Mouse (Mus musculus): ENCODE data around the gene Pdzrn4. TPM values are rescaled to one million over a fixed set of nuclear protein-coding genes. Genes with fewer than 3 reads are reported as not detected.

The Pdzrn4 gene
- polyA plus RNA-seq, 1 experiment from 2014 or later: 1.3 TPM

GRCm38 (mm10) chr15:92563576-92563975 is 166.9 kb downstream of the Pdzrn4 start:
- Histone ChIP-seq H3K36me3 (replicated peaks) (no peaks in the 10 kb centered on the region), H3K4me3 (no peak overlapping the region), H3K9me3 (no peaks in the 10 kb centered on the region), H3K4me1 (no peaks in the 10 kb centered on the region), H3K27me3 (replicated peaks; ENCODE audit: low read depth, poor library complexity, severe bottlenecking) (no peaks in the 10 kb centered on the region), H3K27ac (replicated peaks) (no peak overlapping the region)
- no peak for DNase-seq (ENCODE audit: low spot score)
- 80% methylated on average over 2 of the region's 2 CpGs for WGBS

GRCm38 (mm10) chr15:92570526-92571243 is 174.0 kb downstream of the Pdzrn4 start:
- WGBS: 69% methylated on average over 3 of the region's 3 CpGs
- no peaks in the 10 kb centered on the region for H3K36me3 ChIP-seq (replicated peaks)
- no peaks in the 10 kb centered on the region for H3K9me3 ChIP-seq
- no peak overlapping the region for H3K27ac ChIP-seq (replicated peaks)
- no peaks in the 10 kb centered on the region for H3K27me3 ChIP-seq (replicated peaks; ENCODE audit: low read depth, poor library complexity, severe bottlenecking)
- H3K4me1 ChIP-seq: peaks cover 6% of the 10 kb centered on the region
- H3K4me3 ChIP-seq: no peak overlapping the region
- DNase-seq (ENCODE audit: low spot score): no peak

- WGBS: 73% methylated on average over 5 of the region's 5 CpGs
- no peak overlapping the region for H3K27ac ChIP-seq (replicated peaks)
- no peak for DNase-seq (ENCODE audit: low spot score)
- H3K36me3 ChIP-seq (replicated peaks): no peaks in the 10 kb centered on the region
- H3K4me3 ChIP-seq: no peak overlapping the region
- no peaks in the 10 kb centered on the region for H3K27me3 ChIP-seq (replicated peaks; ENCODE audit: low read depth, poor library complexity, severe bottlenecking)
- peaks cover 6% of the 10 kb centered on the region for H3K4me1 ChIP-seq
- H3K9me3 ChIP-seq: no peaks in the 10 kb centered on the region
Measured at GRCm38 (mm10) chr15:92571244-92571539, 174.5 kb downstream of the Pdzrn4 start.

GRCm38 (mm10) chr15:92577476-92577875 is 180.8 kb downstream of the Pdzrn4 start:
- no peak overlapping the region for H3K4me3 ChIP-seq
- H3K9me3 ChIP-seq: no peaks in the 10 kb centered on the region
- DNase-seq (ENCODE audit: low spot score): no peak
- no peaks in the 10 kb centered on the region for H3K36me3 ChIP-seq (replicated peaks)
- 78% methylated on average over 11 of the region's 11 CpGs for WGBS
- no peaks in the 10 kb centered on the region for H3K27me3 ChIP-seq (replicated peaks; ENCODE audit: low read depth, poor library complexity, severe bottlenecking)
- no peak overlapping the region for H3K27ac ChIP-seq (replicated peaks)
- H3K4me1 ChIP-seq: no peaks in the 10 kb centered on the region

- 66% methylated on average over 3 of the region's 3 CpGs for WGBS
- DNase-seq (ENCODE audit: low spot score): no peak
- Histone ChIP-seq H3K4me1 (no peaks in the 10 kb centered on the region), H3K4me3 (no peak overlapping the region), H3K36me3 (replicated peaks) (no peaks in the 10 kb centered on the region), H3K27me3 (replicated peaks; ENCODE audit: low read depth, poor library complexity, severe bottlenecking) (no peaks in the 10 kb centered on the region), H3K27ac (replicated peaks) (no peak overlapping the region), H3K9me3 (no peaks in the 10 kb centered on the region)
Measured at GRCm38 (mm10) chr15:92580217-92580616, 183.5 kb downstream of the Pdzrn4 start.

- Histone ChIP-seq H3K9me3 (no peaks in the 10 kb centered on the region), H3K4me1 (no peaks in the 10 kb centered on the region), H3K36me3 (replicated peaks) (no peaks in the 10 kb centered on the region), H3K27ac (replicated peaks) (no peak overlapping the region), H3K4me3 (no peak overlapping the region), H3K27me3 (replicated peaks; ENCODE audit: low read depth, poor library complexity, severe bottlenecking) (no peaks in the 10 kb centered on the region)
- DNase-seq (ENCODE audit: low spot score): no peak
- 81% methylated on average over 9 of the region's 9 CpGs for WGBS
Measured at GRCm38 (mm10) chr15:92580742-92581383, 184.2 kb downstream of the Pdzrn4 start.

- no peak overlapping the region for H3K4me3 ChIP-seq
- DNase-seq (ENCODE audit: low spot score): no peak
- no peaks in the 10 kb centered on the region for H3K27me3 ChIP-seq (replicated peaks; ENCODE audit: low read depth, poor library complexity, severe bottlenecking)
- no peaks in the 10 kb centered on the region for H3K36me3 ChIP-seq (replicated peaks)
- H3K4me1 ChIP-seq: no peaks in the 10 kb centered on the region
- no peaks in the 10 kb centered on the region for H3K9me3 ChIP-seq
- H3K27ac ChIP-seq (replicated peaks): no peak overlapping the region
- WGBS: 89% methylated on average over 14 of the region's 14 CpGs
Measured at GRCm38 (mm10) chr15:92584357-92585138, 187.9 kb downstream of the Pdzrn4 start.

- H3K27ac ChIP-seq (replicated peaks): no peak overlapping the region
- WGBS: 91% methylated on average over 1 of the region's 1 CpGs
Measured at GRCm38 (mm10) chr15:92587431-92587830, 190.8 kb downstream of the Pdzrn4 start.

GRCm38 (mm10) chr15:92594721-92595120 is 198.0 kb downstream of the Pdzrn4 start:
- peaks cover 26% of the 10 kb centered on the region for H3K4me1 ChIP-seq
- WGBS: 58% methylated on average over 2 of the region's 2 CpGs
- no peak for DNase-seq (ENCODE audit: low spot score)

More at GRCm38 (mm10) chr15:92587431-92587830, 190.8 kb downstream of the Pdzrn4 start:
- H3K27me3 ChIP-seq (replicated peaks; ENCODE audit: low read depth, poor library complexity, severe bottlenecking): no peaks in the 10 kb centered on the region
- H3K36me3 ChIP-seq (replicated peaks): no peaks in the 10 kb centered on the region
- H3K4me3 ChIP-seq: no peak overlapping the region
- DNase-seq (ENCODE audit: low spot score): no peak
- no peaks in the 10 kb centered on the region for H3K9me3 ChIP-seq
- H3K4me1 ChIP-seq: no peaks in the 10 kb centered on the region

GRCm38 (mm10) chr15:92597011-92597780 is 200.5 kb downstream of the Pdzrn4 start:
- peak; percentile 42 for DNase-seq (ENCODE audit: low spot score)
- Histone ChIP-seq H3K4me3 (peak overlapping the region; percentile 58), H3K4me1 (peaks cover 26% of the 10 kb centered on the region), H3K36me3 (replicated peaks) (no peaks in the 10 kb centered on the region), H3K9me3 (no peaks in the 10 kb centered on the region), H3K27me3 (replicated peaks; ENCODE audit: low read depth, poor library complexity, severe bottlenecking) (peaks cover 8% of the 10 kb centered on the region; the same call in 1 of the 2 replicates), H3K27ac (replicated peaks) (peak overlapping the region; percentile 44; the same call in 1 of the 2 replicates)
- 1% methylated on average over 20 of the region's 20 CpGs for WGBS

More at GRCm38 (mm10) chr15:92594721-92595120, 198.0 kb downstream of the Pdzrn4 start:
- H3K27ac ChIP-seq (replicated peaks): no peak overlapping the region
- H3K4me3 ChIP-seq: no peak overlapping the region
- no peaks in the 10 kb centered on the region for H3K36me3 ChIP-seq (replicated peaks)
- no peaks in the 10 kb centered on the region for H3K9me3 ChIP-seq
- peaks cover 8% of the 10 kb centered on the region; the same call in 1 of the 2 replicates for H3K27me3 ChIP-seq (replicated peaks; ENCODE audit: low read depth, poor library complexity, severe bottlenecking)

- WGBS: 2% methylated on average over 18 of the region's 18 CpGs
- Histone ChIP-seq H3K36me3 (replicated peaks) (no peaks in the 10 kb centered on the region), H3K4me3 (peak overlapping the region; percentile 50), H3K27me3 (replicated peaks; ENCODE audit: low read depth, poor library complexity, severe bottlenecking) (peaks cover 8% of the 10 kb centered on the region; the same call in 1 of the 2 replicates), H3K4me1 (peaks cover 26% of the 10 kb centered on the region), H3K27ac (replicated peaks) (no peak overlapping the region), H3K9me3 (no peaks in the 10 kb centered on the region)
- peak; percentile 21 for DNase-seq (ENCODE audit: low spot score)
Measured at GRCm38 (mm10) chr15:92598380-92599295, 202.0 kb downstream of the Pdzrn4 start.
